Mouse (Mus musculus): Measurements from ENCODE around the gene Htra1.

Gene Htra1

DNA sequence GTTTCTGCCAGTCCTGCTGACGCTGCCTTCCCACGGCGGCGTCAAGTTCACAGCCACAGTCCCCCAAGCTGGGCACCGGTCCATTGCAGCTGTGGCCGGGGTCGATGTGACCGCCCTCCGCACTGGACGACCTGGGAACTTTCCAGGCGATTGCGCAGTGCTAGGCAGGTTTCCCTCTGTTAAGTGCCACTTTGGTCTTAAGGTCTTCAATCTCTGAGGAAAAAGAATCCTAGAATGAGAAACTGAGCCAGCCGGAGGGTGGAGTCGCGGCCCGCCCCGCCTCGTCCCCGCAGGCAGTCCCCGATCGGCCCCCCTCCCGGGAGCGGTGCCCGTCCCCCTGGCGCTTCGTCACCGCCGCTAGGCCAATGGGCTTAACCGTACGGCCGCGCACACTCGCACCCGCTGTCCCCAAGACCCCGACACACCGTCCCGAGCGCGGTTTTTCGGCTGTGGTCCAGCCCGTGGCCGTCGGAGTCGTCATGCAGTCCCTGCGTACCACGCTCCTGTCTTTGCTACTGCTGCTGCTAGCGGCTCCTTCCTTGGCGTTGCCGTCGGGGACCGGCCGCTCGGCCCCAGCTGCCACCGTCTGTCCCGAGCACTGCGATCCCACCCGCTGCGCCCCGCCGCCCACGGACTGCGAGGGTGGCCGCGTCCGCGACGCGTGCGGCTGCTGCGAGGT lies at the start of gene Htra1:
Gene Htra1 (plus strand): TSS at position 319 of the 679 bp plus-strand sequence.
- DNase-seq (ENCODE audit: low read depth, low spot score), result no peak

GRCm38 (mm10) chr7:130886246-130886645 lies 49.7 kb upstream of the Htra1 start:
- no peak for DNase-seq (ENCODE audit: low read depth, low spot score)

DNA sequence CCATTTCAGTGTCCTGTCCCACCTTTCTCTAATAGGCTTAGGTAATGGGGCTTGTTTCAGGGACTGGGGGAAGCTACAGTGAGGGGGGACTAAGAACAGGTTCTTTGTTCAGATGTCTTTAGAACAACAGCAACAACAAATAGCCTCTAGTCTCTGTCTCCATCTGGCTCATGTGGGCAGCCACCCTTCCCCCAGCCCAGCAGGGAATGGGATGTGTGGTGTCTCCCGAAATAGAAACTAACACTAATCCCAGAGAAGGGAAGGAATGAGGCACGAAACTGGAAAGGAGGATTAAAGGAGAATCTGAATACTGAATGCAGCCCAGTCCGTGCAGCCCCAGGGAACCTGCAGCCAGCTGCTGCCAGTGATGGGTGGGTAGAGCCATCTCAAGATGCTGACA lies 48.0 kb upstream of the Htra1 start:
- DNase-seq (ENCODE audit: low read depth, low spot score), result no peak

- no peak for DNase-seq (ENCODE audit: low read depth, low spot score)
These were observed 45.0 kb upstream of the Htra1 start for GRCm38 (mm10) chr7:130890871-130891270.

- no peak for DNase-seq (ENCODE audit: low read depth, low spot score)
These were observed 42.9 kb upstream of the Htra1 start for GRCm38 (mm10) chr7:130892973-130893372.

DNA sequence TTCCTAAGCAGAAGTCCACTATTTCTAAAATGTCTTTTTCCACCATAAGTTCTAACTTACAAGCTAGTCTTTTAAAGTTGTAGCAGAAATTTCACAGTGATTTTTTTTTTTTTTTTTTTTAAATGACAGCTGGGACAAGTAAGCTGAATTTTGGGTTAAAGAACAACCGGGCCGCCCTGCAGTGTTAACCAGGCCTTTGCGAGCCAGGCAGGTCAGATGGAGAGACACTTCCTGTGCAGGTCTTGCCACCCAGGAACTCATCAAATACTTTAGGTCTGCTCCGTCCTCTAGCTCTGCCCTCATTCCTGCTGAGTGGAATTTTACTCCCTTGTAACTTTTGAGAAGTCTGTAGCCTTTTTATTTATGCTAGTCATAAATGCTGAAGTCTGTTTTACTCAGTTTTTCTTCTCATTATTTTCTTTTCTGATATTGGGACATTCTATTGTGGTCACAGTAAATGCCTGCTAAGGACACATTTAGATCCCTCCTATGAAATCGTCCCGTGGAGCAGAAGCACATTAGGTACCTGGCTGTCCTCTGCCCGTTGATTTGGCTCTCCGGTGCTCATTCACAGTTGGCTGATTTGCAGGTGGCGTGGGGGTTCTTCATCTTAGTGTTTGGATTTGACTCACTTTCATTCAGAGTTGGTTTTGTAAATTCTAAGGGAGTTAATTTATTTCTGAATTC lies 40.8 kb upstream of the Htra1 start:
- no peak for DNase-seq (ENCODE audit: low read depth, low spot score)

DNA sequence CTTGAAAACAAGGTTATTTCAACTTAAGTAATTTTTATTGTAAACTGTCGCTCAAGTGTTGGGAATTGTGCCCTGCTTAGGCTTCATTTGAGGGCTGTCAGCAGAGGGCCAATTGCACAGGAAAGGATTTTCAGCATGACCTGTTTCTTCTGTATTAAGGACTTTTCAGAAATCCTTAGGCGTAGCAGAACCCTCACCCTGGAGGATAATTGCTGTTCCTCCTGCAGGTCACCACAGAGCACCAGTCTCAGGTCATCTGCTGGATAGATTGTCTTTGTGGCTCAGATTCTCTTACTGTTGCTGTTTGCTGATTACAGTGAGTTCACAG lies 40.3 kb upstream of the Htra1 start:
- DNase-seq (ENCODE audit: low read depth, low spot score), result no peak

DNA sequence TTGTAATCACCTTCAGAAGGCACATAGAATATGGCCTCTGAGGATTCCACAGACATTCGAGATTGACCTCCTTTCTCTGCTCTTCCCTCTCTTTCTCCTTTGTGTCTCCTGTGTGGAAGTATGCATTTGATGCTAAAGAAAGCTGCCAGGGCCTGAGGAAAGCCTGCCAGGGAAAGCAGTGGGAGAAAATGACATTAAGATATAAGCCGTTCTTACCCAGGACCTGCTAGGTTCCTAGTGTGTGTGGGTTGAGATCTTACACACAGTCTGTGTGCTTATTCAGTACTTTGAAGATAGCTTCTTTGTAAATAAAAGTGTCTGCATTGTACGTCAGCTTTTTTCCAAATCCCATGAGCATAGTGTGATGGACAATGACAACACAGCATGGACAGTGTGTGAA lies 39.8 kb upstream of the Htra1 start:
- DNase-seq (ENCODE audit: low read depth, low spot score), result no peak

GRCm38 (mm10) chr7:130897201-130897600 lies 38.7 kb upstream of the Htra1 start:
- no peak for DNase-seq (ENCODE audit: low read depth, low spot score)

- no peak for DNase-seq (ENCODE audit: low read depth, low spot score)
These were observed 37.5 kb upstream of the Htra1 start for GRCm38 (mm10) chr7:130898373-130898772.

DNA sequence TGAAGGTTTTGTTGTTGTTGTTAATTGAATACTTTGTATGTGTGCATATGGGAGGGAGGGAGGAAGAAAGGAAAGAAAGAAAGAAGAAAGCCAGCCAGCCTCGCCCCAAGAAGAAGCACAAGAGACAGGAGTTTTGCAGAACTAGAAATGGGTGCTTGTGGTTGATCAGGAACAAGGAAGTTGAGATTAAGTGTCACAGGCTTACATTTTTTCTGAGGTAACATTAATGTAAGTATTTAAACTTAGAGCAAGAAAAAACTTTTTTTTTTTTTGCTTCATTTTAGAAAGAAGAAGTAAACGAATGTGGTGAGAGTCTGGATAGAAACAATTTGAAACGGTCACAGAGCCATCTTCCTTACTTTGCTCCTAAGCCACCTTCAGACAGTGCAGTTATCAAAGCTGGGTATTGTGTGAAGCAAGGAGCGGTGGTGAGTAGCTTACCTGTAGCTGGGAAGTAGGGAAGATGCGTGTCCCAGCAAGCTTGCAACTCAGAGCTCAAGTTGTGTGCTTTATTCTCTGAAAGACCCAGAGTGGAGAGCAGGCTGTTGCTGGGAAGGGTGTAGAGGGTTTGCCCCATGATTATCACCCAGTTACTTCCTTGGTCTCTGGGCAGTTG lies 35.6 kb upstream of the Htra1 start:
- no peak for DNase-seq (ENCODE audit: low read depth, low spot score)

- no peak for DNase-seq (ENCODE audit: low read depth, low spot score)
These were observed 33.0 kb upstream of the Htra1 start for GRCm38 (mm10) chr7:130902929-130903328.

- no peak for DNase-seq (ENCODE audit: low read depth, low spot score)
These were observed 32.3 kb upstream of the Htra1 start for GRCm38 (mm10) chr7:130903505-130904074.

- DNase-seq (ENCODE audit: low read depth, low spot score), result no peak
These were observed 31.1 kb upstream of the Htra1 start for GRCm38 (mm10) chr7:130904571-130905365.

DNA sequence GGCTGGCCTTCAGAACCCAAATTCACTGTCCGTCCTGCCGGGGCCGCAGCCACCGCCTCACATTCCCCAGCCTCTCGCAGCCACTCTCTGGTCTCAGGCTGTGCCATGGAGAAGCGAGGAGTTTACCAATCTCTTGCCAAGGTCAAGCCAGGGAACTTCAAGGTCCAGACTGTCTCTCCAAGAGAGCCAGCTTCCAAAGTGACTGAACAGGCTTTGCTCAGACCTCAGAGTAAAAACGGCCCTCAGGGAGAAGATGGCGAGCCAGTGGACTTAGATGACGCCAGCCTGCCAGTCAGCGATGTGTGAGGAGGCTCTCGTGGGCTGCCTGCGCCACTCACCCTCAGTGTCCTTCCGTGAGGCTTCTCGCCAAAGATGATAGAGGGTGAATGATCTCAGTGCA lies 25.1 kb upstream of the Htra1 start:
- no peak for DNase-seq (ENCODE audit: low read depth, low spot score)

DNA sequence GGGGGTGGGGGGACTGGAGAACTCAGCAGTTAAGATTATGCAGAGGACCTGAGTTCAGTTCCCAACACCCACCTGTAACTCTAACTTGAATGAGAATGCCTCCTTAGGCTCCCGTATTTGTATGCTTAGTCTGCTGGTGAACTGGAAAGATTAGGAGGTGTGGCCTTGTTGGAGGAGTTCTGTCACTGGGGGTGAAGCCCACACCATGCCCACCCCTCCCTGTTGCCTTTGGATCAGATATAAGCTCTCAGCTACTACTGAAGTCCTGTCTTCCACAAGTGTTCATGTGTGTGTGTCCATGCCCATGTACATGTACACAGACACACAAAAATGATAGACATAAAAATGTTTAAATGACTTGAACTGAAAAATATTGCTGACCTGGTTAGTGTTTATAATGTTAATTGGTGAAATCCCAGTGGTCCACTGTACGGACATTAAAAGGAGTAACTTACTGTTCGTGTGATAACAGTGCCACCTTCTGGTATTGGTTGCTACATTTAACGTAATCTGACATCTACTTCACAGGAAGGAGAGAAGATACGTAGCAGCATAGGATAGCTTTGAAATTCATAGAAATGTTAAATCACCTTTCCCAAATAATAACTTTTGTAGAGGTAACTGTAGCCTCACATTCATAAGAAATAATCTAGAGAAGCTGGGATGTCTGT lies 21.1 kb upstream of the Htra1 start:
- DNase-seq (ENCODE audit: low read depth, low spot score), result peak; percentile 36

GRCm38 (mm10) chr7:130918260-130918659 lies 17.7 kb upstream of the Htra1 start:
- DNase-seq (ENCODE audit: low read depth, low spot score), result no peak

DNA sequence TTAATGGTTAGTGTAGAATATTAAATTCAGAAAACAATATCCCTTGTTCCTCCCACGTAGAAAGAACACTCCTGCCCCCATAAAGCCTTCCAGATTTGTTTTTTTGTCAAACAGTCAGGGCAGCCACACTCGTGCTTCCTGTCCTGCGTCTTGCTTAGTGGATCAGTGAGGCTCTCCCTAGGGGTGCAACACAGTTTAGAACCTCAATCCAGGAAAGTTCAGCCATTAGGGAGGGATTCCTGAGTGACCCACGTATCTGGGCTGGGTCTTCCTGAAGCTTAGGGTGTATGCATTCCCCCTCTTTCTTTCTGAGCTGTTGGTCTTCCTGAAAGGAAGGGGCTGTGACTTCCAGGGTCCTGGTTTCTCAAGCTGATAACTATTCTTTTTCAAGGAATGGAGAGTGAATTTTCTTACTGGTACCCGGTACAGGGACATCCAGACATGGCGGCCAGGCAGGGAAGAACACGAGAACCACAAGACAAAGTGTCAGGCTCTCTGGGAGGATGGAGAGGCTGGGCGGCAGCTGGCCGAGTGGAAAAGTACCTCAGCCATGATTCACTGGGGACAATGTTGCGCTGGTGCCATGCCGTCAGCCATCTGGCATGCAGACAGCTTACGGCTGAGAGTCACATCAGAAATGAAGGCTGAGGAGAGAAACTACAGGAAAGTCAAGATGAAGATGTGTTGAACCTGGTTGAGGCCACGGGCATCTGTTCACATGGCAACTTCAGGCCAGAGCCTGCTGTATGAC lies 12.8 kb upstream of the Htra1 start:
- DNase-seq (ENCODE audit: low read depth, low spot score), result no peak

DNA sequence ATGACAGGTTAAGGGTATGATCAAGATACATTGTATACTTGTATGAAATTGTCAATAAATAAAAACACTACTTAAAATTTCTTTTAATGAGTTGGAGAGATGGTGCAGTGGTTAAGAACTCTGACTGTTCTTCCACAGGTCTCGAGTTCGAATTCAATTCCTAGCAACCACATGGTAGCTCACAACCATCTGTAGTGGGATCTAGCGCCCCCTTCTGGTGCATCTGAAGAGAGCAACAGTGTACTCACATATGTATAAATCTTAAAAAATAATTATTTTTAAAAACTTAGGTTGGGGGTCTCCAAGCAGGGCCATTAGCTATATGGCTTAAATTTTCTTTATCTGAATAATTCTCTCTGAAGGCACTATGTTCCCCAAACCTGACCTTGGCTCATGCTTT lies 5.5 kb upstream of the Htra1 start:
- DNase-seq (ENCODE audit: low read depth, low spot score), result no peak

DNA sequence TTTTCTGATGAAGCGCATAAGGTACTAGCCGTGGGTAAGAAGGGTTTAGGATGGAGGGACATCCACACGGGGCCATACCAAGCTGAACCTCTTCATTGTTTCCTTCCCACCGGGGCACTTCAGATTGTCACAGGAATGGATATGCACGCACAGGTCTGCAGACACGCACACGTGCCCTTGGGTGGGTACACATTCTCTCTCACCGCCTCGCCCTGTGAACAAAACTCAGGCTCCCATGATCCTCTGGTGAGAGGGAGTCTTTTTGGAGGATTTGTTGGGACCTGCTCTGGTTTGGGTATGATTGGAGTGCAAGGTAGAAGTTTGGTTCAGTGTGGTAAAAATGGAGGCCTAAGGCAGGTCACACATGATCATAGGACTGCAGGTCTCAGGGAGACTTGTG lies 3.0 kb upstream of the Htra1 start:
- no peak for DNase-seq (ENCODE audit: low read depth, low spot score)

GRCm38 (mm10) chr7:130934654-130935053 lies 1.3 kb upstream of the Htra1 start:
- DNase-seq (ENCODE audit: low read depth, low spot score), result no peak

Measured in brain, embryonic 18.5 days (tissue).